Mouse (Mus musculus): Measurements from ENCODE around the gene Cyp2w1. TPM values are rescaled to one million over a fixed set of nuclear protein-coding genes. Genes with fewer than 3 reads are reported as not detected.

Gene Cyp2w1
- total and polyA plus RNA-seq, 2 experiments from 2014 or later = not detected

DNA sequence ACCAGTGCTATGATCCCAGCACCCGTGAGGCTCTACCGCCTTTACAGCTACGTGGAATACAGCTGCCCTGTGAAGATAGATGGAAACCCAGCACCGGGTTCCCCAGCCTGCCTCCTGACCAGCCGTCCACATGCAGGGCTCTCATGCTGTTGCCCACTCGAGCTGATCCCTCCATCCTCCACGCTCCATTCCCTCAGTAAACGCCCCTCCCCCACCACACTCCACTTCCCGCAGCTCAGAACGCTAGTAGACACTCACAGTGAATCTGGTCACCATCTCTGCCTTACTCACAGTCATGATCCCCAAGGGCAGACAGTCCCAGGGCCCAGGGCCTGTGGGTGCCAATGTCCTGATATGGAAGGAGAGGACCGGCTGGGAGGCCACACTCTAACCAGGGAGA lies 13.5 kb upstream of the Cyp2w1 start:
- H3K27ac ChIP-seq (ENCODE audit: low read depth, low read length) = no peak overlapping the region
- TF ChIP-seq CTCF (IDR thresholded peaks at IDR 0.05; ENCODE audit: low read depth) = no peak
- 85% methylated on average over 11 of the region's 11 CpGs for WGBS
- no peak overlapping the region for H3K4me2 ChIP-seq (ENCODE audit: low read depth)
- no peak overlapping the region for H3K9ac ChIP-seq
- no peak for ATAC-seq
- H3K9me3 ChIP-seq (ENCODE audit: low read length) = no peaks in the 10 kb centered on the region
- peaks cover 76% of the 10 kb centered on the region for H3K36me3 ChIP-seq (ENCODE audit: insufficient read depth)
- no peaks in the 10 kb centered on the region for H3K27me3 ChIP-seq (ENCODE audit: insufficient read depth, low read length)
- H3K4me3 ChIP-seq (ENCODE audit: low read depth, low read length) = no peak overlapping the region
- H3K4me1 ChIP-seq (ENCODE audit: insufficient read depth) = peaks cover 2% of the 10 kb centered on the region; the same call in 1 of the 2 replicates
- no peak for DNase-seq

- Histone ChIP-seq H3K4me1 (ENCODE audit: insufficient read depth) (peaks cover 4% of the 10 kb centered on the region; the same call in 1 of the 2 replicates), H3K36me3 (ENCODE audit: insufficient read depth) (peaks cover 30% of the 10 kb centered on the region), H3K4me3 (ENCODE audit: low read depth, low read length) (peak overlapping the region; percentile 95), H3K27ac (ENCODE audit: low read depth, low read length) (peak overlapping the region; percentile 80), H3K9ac (peak overlapping the region; percentile 91), H3K27me3 (ENCODE audit: insufficient read depth, low read length) (no peaks in the 10 kb centered on the region), H3K9me3 (ENCODE audit: low read length) (no peaks in the 10 kb centered on the region), H3K4me2 (ENCODE audit: low read depth) (peak overlapping the region; percentile 87)
- ATAC-seq (peak; percentile 85), DNase-seq (peak; percentile 87)
- peak; percentile 90 for TF ChIP-seq CTCF (IDR thresholded peaks at IDR 0.05; ENCODE audit: low read depth)
- WGBS = 5% methylated on average over 12 of the region's 12 CpGs
Observed at GRCm38 (mm10) chr5:139344021-139344686, 8.3 kb upstream of the Cyp2w1 start.

GRCm38 (mm10) chr5:139344687-139345363 lies 7.6 kb upstream of the Cyp2w1 start:
- ATAC-seq (peak; percentile 94), DNase-seq (peak; percentile 93)
- Histone ChIP-seq H3K36me3 (ENCODE audit: insufficient read depth) (peaks cover 23% of the 10 kb centered on the region), H3K27me3 (ENCODE audit: insufficient read depth, low read length) (no peaks in the 10 kb centered on the region), H3K9me3 (ENCODE audit: low read length) (no peaks in the 10 kb centered on the region), H3K9ac (peak overlapping the region; percentile 91), H3K4me3 (ENCODE audit: low read depth, low read length) (peak overlapping the region; percentile 95), H3K27ac (ENCODE audit: low read depth, low read length) (peak overlapping the region; percentile 80), H3K4me2 (ENCODE audit: low read depth) (peak overlapping the region; percentile 87), H3K4me1 (ENCODE audit: insufficient read depth) (peaks cover 4% of the 10 kb centered on the region; the same call in 1 of the 2 replicates)
- under 1% methylated on average over 33 of the region's 33 CpGs for WGBS
- TF ChIP-seq CTCF (IDR thresholded peaks at IDR 0.05; ENCODE audit: low read depth) = no peak

DNA sequence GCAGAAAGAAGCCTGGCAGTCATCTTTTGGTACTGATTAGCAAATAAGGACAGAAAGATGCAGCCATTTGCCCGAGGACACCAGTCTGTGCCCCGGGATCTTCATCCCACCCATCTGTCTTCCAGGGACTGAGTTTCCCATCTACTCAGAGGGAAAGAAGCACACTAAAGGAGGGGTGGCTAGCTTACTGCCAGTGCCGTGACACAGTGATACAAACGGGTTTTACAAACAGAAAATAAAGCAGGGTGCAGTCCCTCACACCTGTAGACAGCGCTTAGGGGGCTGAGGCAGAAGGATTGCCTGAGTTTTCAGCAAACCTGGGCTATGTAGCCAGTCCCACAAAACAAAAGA lies 7.1 kb upstream of the Cyp2w1 start:
- ATAC-seq = peak; percentile 46
- WGBS = 6% methylated on average over 5 of the region's 5 CpGs
- H3K27me3 ChIP-seq (ENCODE audit: insufficient read depth, low read length) = no peaks in the 10 kb centered on the region

GRCm38 (mm10) chr5:139347225-139347624 lies 5.2 kb upstream of the Cyp2w1 start:
- Histone ChIP-seq H3K4me3 (ENCODE audit: low read depth, low read length) (no peak overlapping the region), H3K4me2 (ENCODE audit: low read depth) (no peak overlapping the region), H3K4me1 (ENCODE audit: insufficient read depth) (peaks cover 4% of the 10 kb centered on the region; the same call in 1 of the 2 replicates), H3K36me3 (ENCODE audit: insufficient read depth) (peaks cover 6% of the 10 kb centered on the region), H3K9me3 (ENCODE audit: low read length) (no peaks in the 10 kb centered on the region), H3K27me3 (ENCODE audit: insufficient read depth, low read length) (no peaks in the 10 kb centered on the region), H3K9ac (no peak overlapping the region), H3K27ac (ENCODE audit: low read depth, low read length) (no peak overlapping the region)
- no peak for TF ChIP-seq CTCF (IDR thresholded peaks at IDR 0.05; ENCODE audit: low read depth)
- DNase-seq (no peak), ATAC-seq (no peak)
- WGBS = 34% methylated on average over 1 of the region's 1 CpGs

More for the DNA sequence above, 7.1 kb upstream of the Cyp2w1 start:
- peaks cover 4% of the 10 kb centered on the region; the same call in 1 of the 2 replicates for H3K4me1 ChIP-seq (ENCODE audit: insufficient read depth)
- TF ChIP-seq CTCF (IDR thresholded peaks at IDR 0.05; ENCODE audit: low read depth) = no peak
- H3K9me3 ChIP-seq (ENCODE audit: low read length) = no peaks in the 10 kb centered on the region
- DNase-seq = no peak
- H3K9ac ChIP-seq = peak overlapping the region; percentile 91
- peaks cover 22% of the 10 kb centered on the region for H3K36me3 ChIP-seq (ENCODE audit: insufficient read depth)
- 0 out of 2 replicates have a peak overlapping the region, but pooled peaks have one; percentile 48 for H3K27ac ChIP-seq (ENCODE audit: low read depth, low read length)
- H3K4me2 ChIP-seq (ENCODE audit: low read depth) = peak overlapping the region; percentile 87
- H3K4me3 ChIP-seq (ENCODE audit: low read depth, low read length) = peak overlapping the region; percentile 95

- no peaks in the 10 kb centered on the region for H3K36me3 ChIP-seq (ENCODE audit: insufficient read depth)
- ATAC-seq = no peak
Observed at GRCm38 (mm10) chr5:139349713-139350112, 2.7 kb upstream of the Cyp2w1 start.

GRCm38 (mm10) chr5:139351134-139351533 lies 1.3 kb upstream of the Cyp2w1 start, which contains the start of gene Cox19:
Gene Cox19, minus strand, starts transcription at chr5:139351418.
- TF ChIP-seq CTCF (IDR thresholded peaks at IDR 0.05; ENCODE audit: low read depth) = no peak
- no peak for DNase-seq
- no peak for ATAC-seq
- H3K9ac ChIP-seq = no peak within 1 kb of the TSS
- no peak within 1 kb of the TSS for H3K4me2 ChIP-seq (ENCODE audit: low read depth)
- H3K9me3 ChIP-seq (ENCODE audit: low read length) = no peaks in the 10 kb centered on the region
- no peak within 1 kb of the TSS for H3K27ac ChIP-seq (ENCODE audit: low read depth, low read length)
- H3K36me3 ChIP-seq (ENCODE audit: insufficient read depth) = no peaks in the 10 kb centered on the region
- H3K27me3 ChIP-seq (ENCODE audit: insufficient read depth, low read length) = no peaks in the 10 kb centered on the region
- WGBS = 58% methylated on average over 5 of the region's 5 CpGs
- H3K4me3 ChIP-seq (ENCODE audit: low read depth, low read length) = no peak within 1 kb of the TSS
- no peaks in the 10 kb centered on the region for H3K4me1 ChIP-seq (ENCODE audit: insufficient read depth)

More at GRCm38 (mm10) chr5:139349713-139350112, 2.7 kb upstream of the Cyp2w1 start:
- no peaks in the 10 kb centered on the region for H3K4me1 ChIP-seq (ENCODE audit: insufficient read depth)
- DNase-seq = no peak
- no peaks in the 10 kb centered on the region for H3K27me3 ChIP-seq (ENCODE audit: insufficient read depth, low read length)
- H3K4me2 ChIP-seq (ENCODE audit: low read depth) = no peak overlapping the region
- no peaks in the 10 kb centered on the region for H3K9me3 ChIP-seq (ENCODE audit: low read length)
- TF ChIP-seq CTCF (IDR thresholded peaks at IDR 0.05; ENCODE audit: low read depth) = no peak
- H3K27ac ChIP-seq (ENCODE audit: low read depth, low read length) = no peak overlapping the region
- no peak overlapping the region for H3K9ac ChIP-seq
- 77% methylated on average over 6 of the region's 6 CpGs for WGBS
- H3K4me3 ChIP-seq (ENCODE audit: low read depth, low read length) = no peak overlapping the region
